Mouse (Mus musculus) ES-E14 (cell line): ENCODE results near the gene Gcc2. TPM values are rescaled to one million over a fixed set of nuclear protein-coding genes. Genes with fewer than 3 reads are reported as not detected.
A peak's percentile ranks its signal among the peaks of the same experiment; 100 is the strongest.
"Not testable (repeated sequence)": the region's sequence is repeated elsewhere in the genome, so short reads cannot be mapped to it uniquely, and the experiment has no call there.

Experiments
- DNase-seq: peaks from one replicate; pipeline ENCODE4 v3.0.0-alpha.2; 2013; ENCODE audit warnings: low read depth, low spot score
- H3K27ac ChIP-seq: 2 replicates; pipeline ENCODE4 v1.5.1; 2012; ENCODE audit warnings: low read depth, mild to moderate bottlenecking, low read length, moderate library complexity, mixed read lengths; ENCODE audit not compliant: poor library complexity, insufficient read depth, severe bottlenecking
- H3K36me3 ChIP-seq: 2 replicates; pipeline ENCODE4 v1.6.1; 2012; ENCODE audit warnings: mild to moderate bottlenecking, low read length, moderate library complexity, mixed read lengths; ENCODE audit not compliant: control insufficient read depth, poor library complexity, insufficient read depth, severe bottlenecking
- H3K4me1 ChIP-seq, 2 experiments: fragments of 150-350 bp in 1 of 2; sonication (generic) in 1 of 2; 2 replicates each; pipeline ENCODE4 v1.6.1; 2012; ENCODE audit warnings: low read length in 2 of 2, mild to moderate bottlenecking in 1 of 2, mixed read lengths in 1 of 2; ENCODE audit not compliant: control insufficient read depth in 2 of 2, insufficient read depth in 2 of 2, poor library complexity in 1 of 2
- H3K4me3 ChIP-seq, 2 experiments: fragments of 150-350 bp in 1 of 2; sonication (generic) in 1 of 2; 2 replicates each; pipeline ENCODE4 v1.5.1; 2012; ENCODE audit warnings: low read length in 2 of 2, low read depth in 1 of 2, mild to moderate bottlenecking in 1 of 2, mixed read lengths in 1 of 2; ENCODE audit not compliant: insufficient read depth in 1 of 2, poor library complexity in 1 of 2, severe bottlenecking in 1 of 2
- H3K9ac ChIP-seq: 2 replicates; pipeline ENCODE4 v1.6.1; 2012; ENCODE audit warnings: low read depth, mild to moderate bottlenecking, low read length, mixed read lengths; ENCODE audit not compliant: poor library complexity, insufficient read depth, severe bottlenecking
- H3K9me3 ChIP-seq: fragments of 150-350 bp; sonication (generic); 2 replicates; pipeline ENCODE4 v1.6.1; 2012; ENCODE audit warnings: low read depth, mild to moderate bottlenecking, low read length; ENCODE audit not compliant: control insufficient read depth, insufficient read depth
- CHD2 ChIP-seq: IDR thresholded peaks from 2 replicates; pipeline ENCODE4 v1.6.1; 2014; ENCODE audit warnings: mild to moderate bottlenecking, low read depth, low read length, inconsistent platforms
- HCFC1 ChIP-seq: IDR thresholded peaks from 2 replicates; pipeline ENCODE4 v1.6.1; 2012; ENCODE audit warnings: low read length, inconsistent platforms, borderline replicate concordance; ENCODE audit not compliant: insufficient read depth
- MAFK ChIP-seq: IDR thresholded peaks from 2 replicates; pipeline ENCODE4 v1.6.1; 2014; ENCODE audit warnings: mild to moderate bottlenecking, low read depth, low read length, inconsistent platforms; ENCODE audit not compliant: insufficient read depth
- ZC3H11A ChIP-seq: IDR thresholded peaks from 2 replicates; pipeline ENCODE4 v1.6.1; 2012; ENCODE audit warnings: low read depth, mild to moderate bottlenecking, inconsistent platforms, low read length, borderline replicate concordance
- ZNF384 ChIP-seq: IDR thresholded peaks from 2 replicates; pipeline ENCODE4 v1.6.1; 2012; ENCODE audit warnings: low read depth, low read length, inconsistent platforms
- in situ Hi-C, 2 experiments: fragments of 600-800 bp; cut with MboI; formaldehyde crosslinking; loops; one replicate each; pipeline ENCODE4 v1.15.1; 2025; ENCODE audit warnings: low sequenced_read_pairs in 2 of 2, inconsistent platforms in 1 of 2; ENCODE audit not compliant: unreplicated experiment in 2 of 2
- total RNA-seq: library from RNA; depleted of rRNA; stranded (reverse); fragments of 300-350 nt; gene quantifications from 2 replicates; pipeline ENCODE4 v1.2.3, GENCODE M21; 2012

Gcc2 gene
- total RNA-seq, 1 experiment, result 19.6 TPM

GRCm38 (mm10) chr10:58236613-58237012 is 18.7 kb upstream of the Gcc2 start, which contains the start of gene Gm4981:
Gm4981 (minus strand) TSS chr10:58236701.
- no peak for DNase-seq
- TF ChIP-seq ZNF384, result no peak
- TF ChIP-seq MAFK, result no peak
- TF ChIP-seq HCFC1, result no peak
- TF ChIP-seq CHD2, result no peak
- no peak for TF ChIP-seq ZC3H11A
- Histone ChIP-seq H3K27ac (no peak within 1 kb of the TSS), H3K9me3 (no peaks in the 10 kb centered on the region), H3K9ac (no peak within 1 kb of the TSS), H3K36me3 (no peaks in the 10 kb centered on the region), H3K4me3 (no peak within 1 kb of the TSS), H3K4me1 (no peaks in the 10 kb centered on the region)
- in situ Hi-C loops, result no loop called here

- H3K9ac ChIP-seq, H3K4me3 ChIP-seq, H3K9me3 ChIP-seq, in situ Hi-C loops, H3K27ac ChIP-seq, H3K4me1 ChIP-seq, H3K36me3 ChIP-seq, DNase-seq: not testable (repeated sequence)
These were observed 16.1 kb upstream of the Gcc2 start for GRCm38 (mm10) chr10:58238984-58239740.

- no peak for DNase-seq
- TF ChIP-seq MAFK (no peak), HCFC1 (no peak), ZNF384 (no peak), ZC3H11A (no peak), CHD2 (no peak)
- Histone ChIP-seq H3K9me3 (no peaks in the 10 kb centered on the region), H3K4me3 (no peak overlapping the region), H3K36me3 (no peaks in the 10 kb centered on the region), H3K9ac (no peak overlapping the region), H3K4me1 (no peaks in the 10 kb centered on the region), H3K27ac (no peak overlapping the region)
- in situ Hi-C loops, result no loop called here
These were observed 5.8 kb upstream of the Gcc2 start for GRCm38 (mm10) chr10:58249535-58249934.

GRCm38 (mm10) chr10:58254635-58255175 is 592 bp upstream of the Gcc2 start:
- Histone ChIP-seq H3K4me1 (0 out of 4 replicates have a peak, but pooled peaks cover 0 to 4% of the 10 kb centered on the region in 2 experiments), H3K9ac (no peak overlapping the region; the same call in 1 of the 2 replicates)

More at GRCm38 (mm10) chr10:58254635-58255175, 592 bp upstream of the Gcc2 start:
- Histone ChIP-seq H3K27ac (no peak overlapping the region), H3K4me3 (peak overlapping the region; percentile 81 to 89; a peak in 3 of 4 replicates), H3K36me3 (no peaks in the 10 kb centered on the region), H3K9me3 (no peaks in the 10 kb centered on the region)
- TF ChIP-seq ZC3H11A, result no peak
- TF ChIP-seq CHD2, result no peak
- no peak for TF ChIP-seq MAFK
- TF ChIP-seq HCFC1, result no peak
- TF ChIP-seq ZNF384, result no peak
- DNase-seq, result no peak
- in situ Hi-C loops, result no loop called here
